Mouse (Mus musculus) neural tube, embryonic 13.5 days (tissue): ENCODE measurements around the gene Grm4. TPM values are rescaled to one million over a fixed set of nuclear protein-coding genes. Genes with fewer than 3 reads are reported as not detected.

Experiments
- ATAC-seq: fragments of 200-750 bp; cut with Nextera tagmentation; 2 replicates; pipeline ENCODE4 v1.8.0; 2017; ENCODE audit warnings: low read depth, mild to moderate bottlenecking, moderate TSS enrichment, moderate library complexity
- H3K27ac ChIP-seq: fragments of 300-500 bp; sonication (generic); replicated peaks from 2 replicates; pipeline ENCODE4 v1.5.1; 2015; ENCODE audit warnings: moderate library complexity, mild to moderate bottlenecking, inconsistent platforms
- H3K27me3 ChIP-seq: fragments of 300-500 bp; sonication (generic); 2 replicates; pipeline ENCODE4 v1.6.1; 2015; ENCODE audit warnings: mild to moderate bottlenecking, inconsistent platforms
- H3K36me3 ChIP-seq: fragments of 300-500 bp; sonication (generic); 2 replicates; pipeline ENCODE4 v1.6.1; 2015; ENCODE audit warnings: mild to moderate bottlenecking, inconsistent platforms
- H3K4me1 ChIP-seq: fragments of 300-500 bp; sonication (generic); replicated peaks from 2 replicates; pipeline ENCODE4 v1.6.1; 2015; ENCODE audit warnings: inconsistent platforms
- H3K4me2 ChIP-seq: fragments of 300-500 bp; sonication (generic); 2 replicates; pipeline ENCODE4 v1.6.1; 2015; ENCODE audit warnings: inconsistent platforms, mild to moderate bottlenecking, moderate library complexity
- H3K4me3 ChIP-seq: fragments of 300-500 bp; sonication (generic); 2 replicates; pipeline ENCODE4 v1.5.1; 2015; ENCODE audit warnings: mild to moderate bottlenecking, inconsistent platforms
- H3K9ac ChIP-seq: fragments of 300-500 bp; sonication (generic); 2 replicates; pipeline ENCODE4 v1.6.1; 2015; ENCODE audit warnings: moderate library complexity, mild to moderate bottlenecking, inconsistent platforms
- H3K9me3 ChIP-seq: fragments of 300-500 bp; sonication (generic); 2 replicates; pipeline ENCODE4 v1.6.1; 2016; ENCODE audit warnings: inconsistent platforms
- WGBS: fragments of 180-500 bp; shearing (Covaris S2); methylation state at CpG from one replicate; pipeline ENCODE4 v1.1.7; 2015; 5-methylcytosine and 5-hydroxymethylcytosine counted together
- polyA plus RNA-seq: library from polyadenylated mRNA; unstranded; fragments of >200 nt; fragmentation: Nextera tagmentation; extraction: Ambion mirVana; gene quantifications from 2 replicates; pipeline ENCODE4 v1.2.1, GENCODE M21; 2015

Gene Grm4
- polyA plus RNA-seq, 1 experiment from 2014 or later, result 3.5 TPM

- Histone ChIP-seq H3K36me3 (no peaks in the 10 kb centered on the region), H3K4me2 (no peak overlapping the region), H3K4me3 (no peak overlapping the region), H3K9ac (no peak overlapping the region), H3K27me3 (no peaks in the 10 kb centered on the region), H3K4me1 (peaks cover 9% of the 10 kb centered on the region), H3K27ac (no peak overlapping the region), H3K9me3 (no peaks in the 10 kb centered on the region)
- 84% methylated on average over 7 of the region's 7 CpGs for WGBS
- ATAC-seq, result no peak
Measured at GRCm38 (mm10) chr17:27495008-27495540, 26.1 kb downstream of the Grm4 start.

- WGBS, result 49% methylated on average over 8 of the region's 8 CpGs
- ATAC-seq, result no peak
Measured at GRCm38 (mm10) chr17:27493969-27494368, 27.2 kb downstream of the Grm4 start.

GRCm38 (mm10) chr17:27493389-27493788, 27.8 kb downstream of the Grm4 start:
- 88% methylated on average over 4 of the region's 4 CpGs for WGBS
- Histone ChIP-seq H3K4me2 (no peak overlapping the region), H3K27me3 (no peaks in the 10 kb centered on the region), H3K9me3 (no peaks in the 10 kb centered on the region), H3K9ac (no peak overlapping the region), H3K4me1 (peaks cover 5% of the 10 kb centered on the region), H3K36me3 (no peaks in the 10 kb centered on the region), H3K27ac (no peak overlapping the region), H3K4me3 (no peak overlapping the region)
- ATAC-seq, result no peak

More at GRCm38 (mm10) chr17:27493969-27494368, 27.2 kb downstream of the Grm4 start:
- Histone ChIP-seq H3K36me3 (no peaks in the 10 kb centered on the region), H3K27me3 (no peaks in the 10 kb centered on the region), H3K4me1 (no peaks in the 10 kb centered on the region), H3K27ac (no peak overlapping the region), H3K4me3 (no peak overlapping the region), H3K9me3 (no peaks in the 10 kb centered on the region), H3K4me2 (no peak overlapping the region), H3K9ac (no peak overlapping the region)

- no peak overlapping the region for H3K4me3 ChIP-seq
- no peak for ATAC-seq
- H3K27ac ChIP-seq, result 0 out of 2 replicates have a peak overlapping the region, but pooled peaks have one; percentile 18
- H3K4me2 ChIP-seq, result no peak overlapping the region
- WGBS, result 51% methylated on average over 16 of the region's 16 CpGs
- H3K9ac ChIP-seq, result no peak overlapping the region
- no peaks in the 10 kb centered on the region for H3K36me3 ChIP-seq
- no peaks in the 10 kb centered on the region for H3K9me3 ChIP-seq
- H3K4me1 ChIP-seq, result peaks cover 35% of the 10 kb centered on the region
- H3K27me3 ChIP-seq, result no peaks in the 10 kb centered on the region
Measured at GRCm38 (mm10) chr17:27488173-27488823, 32.9 kb downstream of the Grm4 start.

GRCm38 (mm10) chr17:27485940-27486339, 35.3 kb downstream of the Grm4 start:
- Histone ChIP-seq H3K27me3 (no peaks in the 10 kb centered on the region), H3K4me1 (peaks cover 45% of the 10 kb centered on the region), H3K36me3 (no peaks in the 10 kb centered on the region), H3K27ac (peak overlapping the region; percentile 56), H3K4me3 (no peak overlapping the region), H3K4me2 (no peak overlapping the region), H3K9ac (no peak overlapping the region), H3K9me3 (no peaks in the 10 kb centered on the region)
- ATAC-seq, result no peak
- 26% methylated on average over 8 of the region's 8 CpGs for WGBS

- Histone ChIP-seq H3K4me3 (no peak overlapping the region), H3K9me3 (no peaks in the 10 kb centered on the region), H3K4me1 (peaks cover 55% of the 10 kb centered on the region), H3K9ac (no peak overlapping the region), H3K36me3 (no peaks in the 10 kb centered on the region), H3K27me3 (no peaks in the 10 kb centered on the region), H3K4me2 (no peak overlapping the region), H3K27ac (no peak overlapping the region)
- WGBS, result 75% methylated on average over 3 of the region's 3 CpGs
- ATAC-seq, result no peak
Measured at GRCm38 (mm10) chr17:27483571-27483970, 37.6 kb downstream of the Grm4 start.

- H3K4me1 ChIP-seq, result peaks cover 37% of the 10 kb centered on the region
- H3K4me3 ChIP-seq, result no peak overlapping the region
- H3K36me3 ChIP-seq, result no peaks in the 10 kb centered on the region
- peaks cover 3% of the 10 kb centered on the region; the same call in 1 of the 2 replicates for H3K9me3 ChIP-seq
- H3K9ac ChIP-seq, result peak overlapping the region; percentile 50; the same call in 1 of the 2 replicates
- H3K27ac ChIP-seq, result peak overlapping the region; percentile 59
- H3K27me3 ChIP-seq, result no peaks in the 10 kb centered on the region
- 0 out of 2 replicates have a peak, but pooled peaks have one; percentile 21 for ATAC-seq
- WGBS, result 56% methylated on average over 29 of the region's 29 CpGs
- no peak overlapping the region for H3K4me2 ChIP-seq
Measured at GRCm38 (mm10) chr17:27480143-27481103, 40.8 kb downstream of the Grm4 start.

GRCm38 (mm10) chr17:27475650-27476049, 45.6 kb downstream of the Grm4 start:
- WGBS, result 92% methylated on average over 11 of the region's 11 CpGs
- Histone ChIP-seq H3K9me3 (peaks cover 3% of the 10 kb centered on the region; the same call in 1 of the 2 replicates), H3K27me3 (no peaks in the 10 kb centered on the region), H3K27ac (no peak overlapping the region), H3K4me1 (peaks cover 17% of the 10 kb centered on the region), H3K4me3 (no peak overlapping the region), H3K36me3 (no peaks in the 10 kb centered on the region), H3K4me2 (no peak overlapping the region), H3K9ac (no peak overlapping the region)
- ATAC-seq, result no peak

- WGBS, result 36% methylated on average over 6 of the region's 6 CpGs
- H3K27ac ChIP-seq, result peak overlapping the region; percentile 73
Measured at GRCm38 (mm10) chr17:27466620-27467019, 54.6 kb downstream of the Grm4 start.

GRCm38 (mm10) chr17:27465924-27466323, 55.3 kb downstream of the Grm4 start:
- Histone ChIP-seq H3K4me2 (no peak overlapping the region), H3K4me3 (no peak overlapping the region), H3K27me3 (peaks cover 4% of the 10 kb centered on the region; the same call in 1 of the 2 replicates), H3K9me3 (no peaks in the 10 kb centered on the region), H3K4me1 (peaks cover 29% of the 10 kb centered on the region), H3K36me3 (no peaks in the 10 kb centered on the region), H3K9ac (no peak overlapping the region), H3K27ac (peak overlapping the region; percentile 73)
- peak; percentile 59 for ATAC-seq
- 48% methylated on average over 8 of the region's 8 CpGs for WGBS

More at GRCm38 (mm10) chr17:27466620-27467019, 54.6 kb downstream of the Grm4 start:
- Histone ChIP-seq H3K4me3 (no peak overlapping the region), H3K9me3 (no peaks in the 10 kb centered on the region), H3K4me1 (peaks cover 29% of the 10 kb centered on the region), H3K4me2 (no peak overlapping the region), H3K36me3 (no peaks in the 10 kb centered on the region), H3K27me3 (peaks cover 4% of the 10 kb centered on the region; the same call in 1 of the 2 replicates), H3K9ac (no peak overlapping the region)
- no peak for ATAC-seq

GRCm38 (mm10) chr17:27464327-27464962, 56.8 kb downstream of the Grm4 start:
- peak; percentile 57; the same call in 1 of the 2 replicates for ATAC-seq
- H3K4me1 ChIP-seq, result peaks cover 29% of the 10 kb centered on the region
- peak overlapping the region; percentile 49 for H3K27ac ChIP-seq
- H3K9ac ChIP-seq, result no peak overlapping the region
- peaks cover 4% of the 10 kb centered on the region; the same call in 1 of the 2 replicates for H3K27me3 ChIP-seq
- H3K36me3 ChIP-seq, result no peaks in the 10 kb centered on the region
- H3K4me2 ChIP-seq, result no peak overlapping the region
- H3K9me3 ChIP-seq, result no peaks in the 10 kb centered on the region
- no peak overlapping the region for H3K4me3 ChIP-seq
- 43% methylated on average over 8 of the region's 8 CpGs for WGBS
